Mouse (Mus musculus) left cerebral cortex, postnatal 25 days (tissue): ENCODE measurements around the gene Ttc39b. TPM values are rescaled to one million over a fixed set of nuclear protein-coding genes. Genes with fewer than 3 reads are reported as not detected.

Source experiments
- DNase-seq, 2 experiments: peaks; one replicate each; pipeline ENCODE4 v3.0.0; 2022; ENCODE audit warnings: low spot score in 2 of 2, mixed read lengths in 1 of 2
- intact Hi-C: fragments of 180-260 bp; cut with DNase I; formaldehyde crosslinking; loops from one replicate; pipeline ENCODE4 v1.15.1; 2025
- total RNA-seq, 2 experiments: library from RNA; stranded (reverse); gene quantifications; 2 replicates each; pipeline ENCODE4 v1.2.3; 2021

Ttc39b gene
- total RNA-seq, 2 experiments from 2014 or later, result 61.7 to 66.5 TPM

DNA sequence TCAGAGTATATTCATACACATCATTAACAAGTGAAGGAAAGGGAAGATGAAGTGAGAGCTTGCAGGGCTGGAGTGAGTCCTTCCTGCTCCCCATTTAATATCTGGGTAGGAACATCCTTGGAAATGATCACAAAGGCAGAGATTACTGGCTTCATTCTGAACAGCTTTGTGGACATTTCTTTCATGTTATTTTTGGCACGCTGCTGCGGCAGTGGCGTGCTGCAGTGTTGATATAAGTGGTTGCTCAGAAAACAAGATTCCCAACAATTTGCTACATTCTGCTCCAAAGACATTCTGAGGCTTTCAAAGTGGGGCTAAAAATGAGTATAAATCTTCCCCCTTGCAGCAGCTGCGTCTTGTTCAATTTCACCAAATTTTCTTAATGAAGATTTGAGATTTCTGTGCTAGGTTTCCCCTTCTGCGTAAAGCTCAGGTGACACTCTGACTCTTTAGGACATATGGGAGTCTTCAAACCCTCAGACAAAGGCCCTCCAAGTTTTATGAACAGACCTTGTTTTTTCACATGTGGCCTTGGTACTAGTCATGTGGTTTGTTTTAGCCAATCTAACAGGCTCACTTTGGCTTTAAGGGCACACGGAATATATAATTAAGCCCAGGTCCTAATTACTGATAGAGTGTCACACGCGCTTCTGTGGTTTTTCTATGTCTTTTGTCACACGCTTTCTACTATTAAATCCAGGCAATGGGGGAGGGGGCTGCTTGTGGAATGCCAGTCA, 109.1 kb downstream of the Ttc39b start:
- DNase-seq, result peak in 1 of 2 experiments; percentile 60
- intact Hi-C loops, result no loop called here

DNA sequence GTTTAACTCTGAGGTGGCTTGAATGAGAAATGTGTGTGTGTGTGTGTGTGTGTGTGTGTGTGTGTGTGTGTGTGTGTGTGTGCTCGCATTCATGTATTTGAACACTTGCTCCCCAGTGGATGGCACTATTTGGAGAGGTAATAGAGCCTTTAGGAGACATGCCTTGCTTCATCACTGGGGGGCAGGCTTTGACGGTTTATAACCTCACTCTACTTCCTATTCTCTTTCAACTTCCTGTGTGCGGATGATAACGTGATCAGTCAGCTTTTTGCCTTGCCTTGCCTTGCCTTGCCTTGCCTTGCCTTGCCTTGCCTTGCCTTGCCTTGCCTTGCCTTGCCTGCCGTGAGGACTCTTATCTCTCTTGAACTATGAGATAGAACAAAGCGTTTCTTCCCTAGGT, 110.3 kb downstream of the Ttc39b start:
- intact Hi-C loops, result no loop called here
- no peak for DNase-seq

DNA sequence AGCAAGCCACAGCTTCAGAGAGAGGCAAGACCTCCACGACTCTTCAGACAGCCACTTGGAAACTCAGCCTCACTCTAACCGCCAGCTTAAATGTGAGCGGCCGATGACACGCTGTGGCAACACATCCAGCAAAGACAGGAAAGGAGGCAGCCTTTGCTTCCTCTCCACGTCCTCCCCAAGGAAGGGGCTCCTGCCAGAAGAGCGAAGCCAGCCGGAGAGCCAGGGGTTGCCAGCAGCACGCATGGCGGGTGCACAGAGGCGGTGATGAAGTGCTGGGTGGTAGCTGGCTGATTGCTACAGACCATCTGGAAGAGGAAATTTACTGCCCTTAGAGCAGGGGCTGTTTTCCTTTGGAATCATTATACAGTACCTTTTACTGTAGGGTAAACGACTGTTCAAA, 112.3 kb downstream of the Ttc39b start:
- no peak for DNase-seq
- intact Hi-C loops, result no loop called here

DNA sequence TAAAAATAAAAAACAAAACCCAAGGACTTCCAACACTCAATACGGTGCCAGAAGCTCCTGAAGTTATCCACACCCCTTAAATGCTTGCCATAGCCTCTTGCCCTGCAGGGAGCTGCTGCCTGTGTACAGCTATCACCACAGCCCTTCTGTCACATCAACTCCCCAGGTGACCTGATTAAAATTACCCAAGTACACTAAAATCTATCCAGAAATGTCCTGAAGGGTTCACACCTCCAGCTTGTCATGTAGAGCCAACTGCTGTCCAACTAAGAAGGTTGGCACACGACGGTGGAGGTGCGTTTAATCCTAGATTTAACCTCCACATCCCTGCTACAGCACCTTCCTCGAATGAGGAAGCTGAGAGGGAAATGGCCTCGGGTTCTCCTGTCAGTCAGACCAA, 113.6 kb downstream of the Ttc39b start:
- DNase-seq, result no peak
- intact Hi-C loops, result no loop called here

DNA sequence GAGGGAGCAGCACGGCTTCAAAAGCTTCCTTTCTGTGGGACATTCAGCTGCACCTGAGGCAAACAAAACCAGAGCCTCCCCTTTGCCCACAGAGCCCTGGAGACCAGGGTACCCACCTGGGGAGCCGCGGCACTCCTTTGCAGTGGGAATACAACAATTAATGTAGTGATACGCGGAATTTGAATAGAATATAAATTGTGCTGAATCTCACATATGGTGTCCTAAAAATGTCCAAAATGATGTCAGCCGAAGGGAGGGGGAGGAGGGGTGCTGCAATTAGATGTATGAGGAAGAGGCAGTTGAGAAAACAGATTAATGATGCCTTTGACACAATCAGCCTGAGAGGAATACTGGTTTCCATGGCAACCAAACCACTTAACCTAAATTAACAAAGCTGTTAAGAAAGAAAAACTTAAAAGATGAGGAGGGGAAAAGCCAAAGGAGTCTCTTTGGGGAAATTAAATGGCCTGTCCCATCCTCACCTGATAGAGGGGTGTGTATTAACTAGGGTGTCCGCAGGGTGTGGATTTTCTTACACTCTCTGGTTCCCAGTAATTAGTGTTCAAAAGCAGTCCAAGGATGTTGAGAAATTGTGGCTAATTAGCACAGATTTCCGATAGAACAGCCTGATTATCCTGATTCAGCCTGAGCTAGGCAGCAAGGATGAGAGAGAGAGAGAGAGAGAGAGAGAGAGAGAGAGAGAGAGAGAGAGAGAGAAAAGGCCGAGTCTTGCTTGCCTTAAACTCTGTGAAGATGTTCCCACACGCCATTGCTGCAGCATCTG, 117.1 kb downstream of the Ttc39b start:
- intact Hi-C loops, result no loop called here
- DNase-seq, result peak; percentile 40 to 65

DNA sequence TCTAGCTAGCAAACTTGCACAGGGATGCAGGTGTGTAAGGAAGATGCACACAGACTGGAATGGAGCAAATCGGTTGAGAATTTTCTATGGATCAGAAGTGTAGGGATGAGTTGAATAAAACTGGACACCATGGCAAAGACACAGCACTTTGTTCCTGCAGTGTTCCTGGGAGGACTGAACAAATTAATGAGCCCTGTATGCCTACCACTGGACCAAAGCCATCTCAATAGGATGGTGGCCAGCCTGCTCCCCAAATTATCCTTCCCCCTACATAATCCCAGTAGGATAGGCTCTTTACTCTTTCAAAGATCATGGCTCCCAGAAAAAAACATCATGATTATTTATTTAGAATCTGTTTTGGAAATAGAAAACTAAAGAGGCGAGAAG, 117.6 kb downstream of the Ttc39b start:
- no peak for DNase-seq
- intact Hi-C loops, result no loop called here

DNA sequence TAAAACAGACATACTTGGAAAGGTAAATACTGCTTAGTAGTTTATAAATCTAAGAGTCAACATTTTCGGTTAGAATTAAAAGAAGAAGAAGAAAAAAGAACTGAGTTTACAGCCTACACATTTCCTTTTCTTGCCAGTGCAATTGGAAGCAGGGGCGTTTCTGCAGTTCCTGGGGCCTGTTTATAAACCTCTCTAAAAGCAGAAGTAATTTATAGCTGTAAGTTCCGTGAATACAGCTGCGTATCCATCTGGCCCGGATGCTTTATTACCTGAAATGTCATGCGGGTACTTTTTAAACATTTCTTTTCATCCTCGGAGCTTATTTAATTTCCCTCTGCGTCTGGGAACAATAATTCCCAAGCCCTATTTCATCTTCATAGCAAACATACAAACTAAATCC, 124.7 kb downstream of the Ttc39b start:
- DNase-seq, result peak in 1 of 2 experiments; percentile 77
- intact Hi-C loops, result loop anchor here (2.0 kb wide), 1 partner anchor 33 kb away; no protein-coding TSS in a partner anchor

DNA sequence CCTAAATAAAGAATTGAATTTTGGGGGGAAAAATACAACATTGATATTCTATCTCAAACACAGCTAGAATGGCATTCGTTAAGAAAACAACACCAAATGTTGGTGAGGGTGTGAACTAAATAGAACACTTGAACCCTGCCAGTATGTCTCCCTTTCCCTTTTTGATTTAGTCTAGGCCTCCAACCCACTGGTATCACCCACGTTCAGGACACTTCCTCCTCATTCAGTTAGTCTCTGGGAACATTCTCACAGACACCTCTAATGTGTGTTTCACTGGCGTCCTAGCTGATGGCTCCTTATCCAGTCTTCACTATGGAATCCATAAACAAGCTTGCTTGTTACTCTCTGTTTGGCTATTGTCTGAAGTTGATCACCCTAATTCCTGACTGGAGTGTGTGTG, 125.9 kb downstream of the Ttc39b start:
- intact Hi-C loops, result loop anchor here (2.0 kb wide), 1 partner anchor 35 kb away; no protein-coding TSS in a partner anchor
- DNase-seq, result peak in 1 of 2 experiments; percentile 54

DNA sequence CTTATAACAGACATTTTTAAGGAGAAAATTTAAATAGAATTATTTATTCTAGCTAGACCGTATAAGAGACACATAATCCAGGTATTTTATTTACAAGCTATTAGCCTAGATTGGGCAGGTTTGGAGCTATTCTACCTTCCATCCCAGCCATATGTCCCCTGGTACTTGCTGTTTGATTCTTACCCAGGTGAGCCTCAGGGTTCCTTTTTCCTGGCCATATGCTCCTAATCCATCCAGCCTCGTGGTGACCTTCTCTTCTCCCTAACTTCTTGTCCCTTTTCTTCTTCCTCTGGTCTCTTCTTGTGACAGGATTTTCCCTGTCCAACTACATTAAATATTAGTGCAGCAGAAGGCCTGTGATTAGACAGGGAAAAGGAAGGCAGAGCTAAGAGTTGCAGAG, 134.3 kb downstream of the Ttc39b start:
- DNase-seq, result no peak
- intact Hi-C loops, result loop anchor here (10.0 kb wide), 2 partner anchors 545 to 1625 kb away; no protein-coding TSS in a partner anchor

DNA sequence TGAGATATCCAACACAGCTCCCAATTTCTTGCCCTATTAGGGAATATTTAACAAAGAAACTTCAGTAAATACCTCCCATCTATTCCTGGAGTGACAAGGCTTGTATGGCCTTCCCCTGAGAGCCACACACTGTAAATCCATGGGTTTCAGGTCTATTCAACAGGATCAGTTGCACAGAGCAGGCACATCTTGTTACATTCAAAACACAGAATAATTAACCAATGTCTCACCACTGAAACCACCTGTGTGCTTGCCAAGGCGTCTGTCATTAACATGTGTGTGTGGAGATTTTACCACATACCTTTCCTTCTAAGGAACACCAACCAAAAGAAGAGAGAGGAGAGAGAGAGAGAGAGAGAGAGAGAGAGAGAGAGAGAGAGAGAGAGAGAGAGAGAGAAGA, 136.7 kb downstream of the Ttc39b start:
- no peak for DNase-seq
- intact Hi-C loops, result loop anchor here (10.0 kb wide), 2 partner anchors 543 to 1623 kb away; no protein-coding TSS in a partner anchor

DNA sequence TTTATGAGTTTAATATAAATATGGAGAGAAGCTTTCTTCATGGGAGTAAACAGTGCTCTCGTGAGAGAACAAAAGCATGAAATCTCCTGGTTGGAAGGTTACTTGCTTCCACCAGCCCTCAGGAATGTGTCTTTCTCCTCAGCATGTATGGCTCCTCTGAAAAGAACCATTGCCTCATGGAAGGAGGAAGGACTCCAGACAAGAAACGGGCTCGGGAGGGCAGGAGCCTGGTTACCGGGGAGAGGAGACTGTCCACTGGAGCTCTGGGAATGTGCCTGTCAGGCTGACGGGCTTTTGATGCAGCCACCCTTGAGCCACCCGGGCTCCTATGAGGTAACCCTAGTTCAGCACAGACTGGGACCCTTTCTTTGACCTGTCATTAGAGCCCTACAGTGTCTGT, 137.6 kb downstream of the Ttc39b start:
- no peak for DNase-seq
- intact Hi-C loops, result loop anchor here (10.0 kb wide), 2 partner anchors 542 to 1622 kb away; no protein-coding TSS in a partner anchor

DNA sequence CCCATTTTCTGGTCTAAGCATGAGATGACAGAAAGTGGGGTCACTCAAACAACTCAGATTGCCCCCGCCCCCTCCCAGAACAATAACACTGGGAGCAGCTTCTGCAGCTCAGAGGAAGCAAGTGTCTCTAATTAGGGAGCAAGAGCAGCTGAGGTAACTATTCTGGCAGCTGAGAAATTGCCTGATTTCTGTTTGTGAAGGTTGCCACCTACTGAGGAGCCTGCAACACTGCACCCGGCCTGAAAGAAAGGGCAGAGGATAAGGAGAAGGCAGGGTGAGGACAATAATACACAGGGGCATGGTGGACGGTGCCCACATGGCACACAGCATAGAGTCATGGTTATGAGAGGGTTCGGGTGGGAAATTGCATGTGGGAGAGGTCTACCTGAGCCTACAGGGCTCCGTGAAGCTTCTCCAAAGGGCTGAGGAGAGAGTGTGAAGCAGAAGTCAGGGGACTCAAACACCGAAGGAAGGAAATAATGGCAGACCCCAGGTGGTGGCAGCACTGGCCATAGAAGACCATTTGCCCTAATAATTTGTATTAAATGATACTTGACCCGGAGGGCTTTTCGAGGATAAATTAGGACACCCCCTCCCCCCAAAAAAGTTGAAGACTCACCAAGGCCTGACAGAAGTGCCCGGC, 140.6 kb downstream of the Ttc39b start:
- peak; percentile 74 to 86 for DNase-seq
- intact Hi-C loops, result loop anchor here (2.0 to 10.0 kb wide), 4 partner anchors 249 to 1619 kb away; no protein-coding TSS in a partner anchor

DNA sequence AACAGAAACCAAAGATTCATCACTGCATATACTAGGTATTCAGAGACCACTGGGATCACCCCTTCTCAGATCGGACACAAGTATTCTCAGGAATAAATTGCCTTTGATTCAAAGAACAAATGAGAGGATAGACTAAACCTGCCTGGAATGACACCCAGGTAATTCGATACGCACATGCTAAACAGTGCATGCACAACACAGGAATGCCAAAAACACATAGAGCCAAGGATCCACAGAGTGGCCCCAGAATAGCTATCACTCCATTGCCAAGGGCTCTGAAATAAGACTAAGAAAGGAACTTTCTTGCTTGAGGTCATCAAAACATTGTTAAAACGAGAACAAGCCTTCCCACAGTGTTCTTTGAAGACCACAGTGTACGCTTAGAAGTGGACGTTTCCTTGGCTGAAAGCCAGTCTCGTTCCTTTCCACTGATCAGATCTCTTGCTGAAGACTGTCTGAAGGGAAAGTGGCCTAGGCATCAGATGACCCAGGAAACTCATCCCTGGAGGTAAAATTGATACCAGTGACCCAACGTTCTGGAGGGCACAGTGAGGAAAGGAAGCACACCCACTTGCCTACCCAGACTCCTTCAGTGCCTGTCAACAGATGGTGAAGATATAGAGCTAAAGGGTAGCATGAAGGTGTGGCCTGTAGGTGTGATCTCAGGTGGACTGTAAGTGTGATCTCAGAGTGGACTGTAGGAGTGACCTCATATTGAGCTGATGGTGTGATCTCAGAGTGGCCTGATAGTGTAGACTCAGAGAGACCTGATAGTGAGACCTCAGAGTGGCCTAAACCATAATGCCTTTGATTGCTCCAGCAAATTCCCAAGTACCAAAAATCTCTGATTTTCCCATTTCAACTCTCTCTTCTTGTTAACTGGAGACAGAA, 141.6 kb downstream of the Ttc39b start:
- DNase-seq, result no peak
- intact Hi-C loops, result loop anchor here (2.0 to 10.0 kb wide), 4 partner anchors 248 to 1618 kb away; no protein-coding TSS in a partner anchor

DNA sequence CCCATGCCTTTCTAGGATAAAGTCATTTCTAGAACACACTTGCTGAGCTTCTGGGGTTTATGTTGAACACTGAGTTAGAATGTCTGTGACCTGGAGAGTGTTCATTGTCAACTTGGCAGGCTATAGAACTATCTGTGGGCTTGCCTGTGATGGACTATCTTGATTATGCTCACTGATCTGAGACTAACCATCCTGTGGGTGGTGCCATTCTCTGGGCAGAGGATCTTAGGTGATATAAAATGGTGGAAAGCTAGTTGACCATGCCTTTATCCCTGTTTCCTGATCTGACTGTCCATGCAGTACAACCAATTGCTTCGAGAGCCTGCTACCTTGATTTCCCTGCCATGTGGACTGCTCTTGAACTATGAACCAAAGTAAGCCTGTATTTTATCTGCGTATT, 146.6 kb downstream of the Ttc39b start:
- no peak for DNase-seq
- intact Hi-C loops, result loop anchor here (5.0 kb wide), 1 partner anchor 230 kb away; no protein-coding TSS in a partner anchor

DNA sequence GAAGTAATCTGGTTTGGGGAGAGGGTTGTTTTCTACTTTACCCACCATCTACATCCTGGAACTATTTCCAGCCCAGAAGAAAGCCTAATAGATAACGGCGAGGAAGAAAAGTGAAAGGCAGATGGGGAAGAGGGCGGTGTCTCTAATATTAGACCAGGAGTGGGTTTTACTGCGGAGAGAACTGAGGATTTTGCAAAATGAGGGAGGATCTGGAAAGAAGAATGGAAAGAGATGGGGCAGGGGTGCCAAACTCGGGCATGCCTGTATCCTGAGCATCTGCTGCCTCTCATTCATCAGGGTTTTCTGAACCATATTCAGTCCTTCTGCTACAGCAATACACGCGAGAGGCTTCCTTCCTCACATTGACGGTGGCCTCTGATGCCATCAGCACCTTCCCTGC, 149.1 kb downstream of the Ttc39b start:
- peak in 1 of 2 experiments; percentile 72 for DNase-seq
- intact Hi-C loops, result loop anchor here (5.0 kb wide), 1 partner anchor 228 kb away; no protein-coding TSS in a partner anchor

DNA sequence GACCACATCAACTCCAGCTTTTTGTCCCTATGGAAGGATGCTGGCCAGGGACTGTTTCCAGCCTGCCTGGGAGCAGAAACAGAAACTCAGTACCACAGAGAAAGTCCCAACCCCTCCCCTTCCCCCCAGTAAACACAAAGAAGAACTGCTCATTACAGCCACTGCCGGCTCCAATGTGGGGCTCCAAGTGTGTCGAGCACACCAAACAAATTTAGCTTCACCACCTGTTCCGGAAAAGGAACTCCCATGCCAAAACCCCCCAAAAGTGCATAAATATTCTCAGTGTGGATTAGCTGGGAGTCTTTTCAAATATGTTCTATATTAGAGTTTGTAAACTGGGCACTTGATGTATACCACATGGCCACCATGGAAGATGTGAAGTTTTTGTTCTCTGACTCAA, 151.8 kb downstream of the Ttc39b start:
- intact Hi-C loops, result no loop called here
- DNase-seq, result peak in 1 of 2 experiments; percentile 46

DNA sequence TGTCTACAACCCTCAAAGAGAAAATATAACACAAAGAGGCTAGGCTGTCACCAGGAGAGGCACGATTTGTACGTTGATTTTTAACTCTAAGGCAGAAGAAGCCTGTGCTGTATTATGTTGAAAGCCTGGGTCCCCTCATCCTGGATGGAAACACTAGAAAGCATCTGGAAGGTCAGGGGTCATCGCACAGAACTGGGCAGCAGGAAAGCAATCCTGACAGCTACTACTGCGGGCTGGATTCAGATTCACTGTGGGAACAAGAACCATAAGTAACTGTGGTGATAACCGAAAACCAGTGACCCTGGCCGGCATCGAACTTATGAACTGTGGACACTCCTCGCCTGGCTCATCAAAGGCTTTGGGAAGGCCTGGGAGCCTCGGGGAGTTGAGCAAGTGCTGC, 153.3 kb downstream of the Ttc39b start:
- DNase-seq, result no peak
- intact Hi-C loops, result no loop called here
